Mouse (Mus musculus): Measurements from ENCODE around the gene Fchsd2.

Fchsd2 gene

GRCm38 (mm10) chr7:101316591-101317001, 223.9 kb downstream of the Fchsd2 start:
- no peak for DNase-seq (ENCODE audit: low read depth, low spot score)

- no peak for DNase-seq (ENCODE audit: low read depth, low spot score)
Observed at GRCm38 (mm10) chr7:101317014-101317413, 224.4 kb downstream of the Fchsd2 start, which contains the start of gene Stard10. TSS of gene Stard10 (plus strand) at chr7:101317086.

- no peak for DNase-seq (ENCODE audit: low read depth, low spot score)
Observed at GRCm38 (mm10) chr7:101318848-101319247, 226.2 kb downstream of the Fchsd2 start.

GRCm38 (mm10) chr7:101319796-101320195, 227.1 kb downstream of the Fchsd2 start:
- DNase-seq (ENCODE audit: low read depth, low spot score) = no peak

GRCm38 (mm10) chr7:101320399-101321217, 227.9 kb downstream of the Fchsd2 start:
- no peak for DNase-seq (ENCODE audit: low read depth, low spot score)

- DNase-seq (ENCODE audit: low read depth, low spot score) = no peak
Observed at GRCm38 (mm10) chr7:101321218-101321827, 228.7 kb downstream of the Fchsd2 start.

GRCm38 (mm10) chr7:101323141-101323594, 230.5 kb downstream of the Fchsd2 start:
- DNase-seq (ENCODE audit: low read depth, low spot score) = no peak

GRCm38 (mm10) chr7:101324142-101324962, 231.7 kb downstream of the Fchsd2 start:
- DNase-seq (ENCODE audit: low read depth, low spot score) = no peak

GRCm38 (mm10) chr7:101326006-101326405, 233.3 kb downstream of the Fchsd2 start:
- no peak for DNase-seq (ENCODE audit: low read depth, low spot score)

- no peak for DNase-seq (ENCODE audit: low read depth, low spot score)
Observed at GRCm38 (mm10) chr7:101327263-101327662, 234.6 kb downstream of the Fchsd2 start.

GRCm38 (mm10) chr7:101327786-101328185, 235.1 kb downstream of the Fchsd2 start:
- no peak for DNase-seq (ENCODE audit: low read depth, low spot score)

- no peak for DNase-seq (ENCODE audit: low read depth, low spot score)
Observed at GRCm38 (mm10) chr7:101328621-101329158, 236.0 kb downstream of the Fchsd2 start.

- no peak for DNase-seq (ENCODE audit: low read depth, low spot score)
Observed at GRCm38 (mm10) chr7:101329606-101330005, 236.9 kb downstream of the Fchsd2 start.

- no peak for DNase-seq (ENCODE audit: low read depth, low spot score)
Observed at GRCm38 (mm10) chr7:101330074-101330840, 237.6 kb downstream of the Fchsd2 start.

GRCm38 (mm10) chr7:101330841-101331173, 238.1 kb downstream of the Fchsd2 start:
- no peak for DNase-seq (ENCODE audit: low read depth, low spot score)

GRCm38 (mm10) chr7:101332045-101332831, 239.6 kb downstream of the Fchsd2 start:
- no peak for DNase-seq (ENCODE audit: low read depth, low spot score)
